Mouse (Mus musculus): ENCODE results near the gene Klhdc7a. TPM values are rescaled to one million over a fixed set of nuclear protein-coding genes. Genes with fewer than 3 reads are reported as not detected.
A peak's percentile ranks its signal among the peaks of the same experiment; 100 is the strongest.

Klhdc7a gene
- polyA plus RNA-seq, 1 experiment from 2014 or later, result 0.25 TPM

DNA sequence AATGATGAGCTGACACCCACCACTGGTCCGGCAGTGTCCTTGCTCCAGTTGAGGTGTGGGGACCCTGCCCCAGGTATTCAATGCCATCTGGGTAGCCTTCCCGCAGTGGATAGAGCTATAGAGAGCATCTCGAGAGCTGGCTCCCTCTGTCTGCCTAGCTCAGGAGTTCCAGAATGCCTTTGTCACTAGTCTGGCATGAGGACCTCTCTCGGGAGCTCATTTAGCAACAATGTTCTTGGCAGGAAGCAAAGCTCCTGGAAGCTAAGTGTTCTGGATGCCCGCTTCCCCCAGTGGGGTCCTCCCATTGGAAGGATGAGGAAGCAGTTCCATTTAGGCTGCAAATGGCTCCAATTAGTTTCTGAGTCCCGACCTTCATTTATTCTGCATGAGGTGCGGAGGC, 51.1 kb downstream of the Klhdc7a start:
- ATAC-seq, result no peak
- Histone ChIP-seq H3K4me2 (replicated peaks) (no peak overlapping the region), H3K27ac (no peak overlapping the region), H3K4me3 (replicated peaks) (no peak overlapping the region), H3K9me3 (no peaks in the 10 kb centered on the region), H3K4me1 (replicated peaks) (no peaks in the 10 kb centered on the region), H3K9ac (no peak overlapping the region), H3K27me3 (replicated peaks) (no peaks in the 10 kb centered on the region; the same call in 1 of the 2 replicates), H3K36me3 (no peaks in the 10 kb centered on the region)
- 74% methylated on average over 7 of the region's 7 CpGs for WGBS

MicroRNAs within 50 kb of the gene (microRNA counts, 519-probe panel; counts per million panel counts)
- 2,262 counts per million, percentile 57 among the panel's probes with 10 or more counts for microRNA mmu-miR-2139

Other genes with a start within 250 kb of the Klhdc7a start
- not detected in 2 replicates for gene Pax7, start 134.5 kb downstream of the Klhdc7a start, polyA plus RNA-seq (2015; fragmentation: Nextera tagmentation; extraction: Ambion mirVana)